In the genomic region with DNA sequence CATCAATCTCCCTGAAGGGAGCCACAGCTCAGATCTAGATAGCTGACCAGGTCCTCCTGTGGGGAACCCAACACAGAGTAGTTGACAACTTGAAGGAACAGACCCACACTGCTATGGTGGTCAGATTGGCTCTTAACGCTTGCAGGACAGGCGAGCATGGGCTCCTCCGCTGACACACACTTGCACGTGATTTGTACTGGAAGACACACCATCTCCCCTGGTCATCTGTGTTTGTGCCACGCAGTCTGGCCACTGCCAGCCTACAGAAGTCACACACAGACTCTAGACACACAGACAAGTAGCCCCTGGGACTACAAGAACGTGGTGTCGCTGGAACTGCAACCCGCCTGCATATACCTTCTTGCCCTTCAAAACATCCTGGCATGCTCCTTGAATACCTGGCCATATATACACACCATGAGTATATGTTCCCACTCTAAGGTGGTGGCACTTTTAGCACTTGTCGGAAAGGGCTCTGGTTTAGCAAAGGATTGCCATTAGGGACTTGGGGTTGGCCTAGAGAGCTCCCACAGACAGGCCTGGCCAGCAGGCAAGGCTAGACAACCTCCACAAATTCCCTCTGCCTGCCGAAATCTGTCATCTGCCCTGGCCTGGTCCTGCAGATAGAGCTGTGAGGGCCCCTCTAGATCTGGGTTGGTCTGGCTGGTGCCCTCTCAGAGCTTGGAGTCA, we compare ENCODE assay signal across 8 mouse cellular contexts. TPM values are rescaled to one million over a fixed set of nuclear protein-coding genes. Genes with fewer than 3 reads are reported as not detected.
DNase-seq lines count a peak whose midpoint lies in the region; ATAC-seq and TF ChIP-seq lines count a peak whose summit lies in the region.

No protein-coding gene starts in this region.

- peaks cover 13% of the 10 kb centered on the region; the same call in 1 of the 2 replicates for H3K36me3 ChIP-seq in lung, embryonic 14.5 days (ENCODE audit: insufficient read depth)
- H3K36me3 ChIP-seq in embryonic facial prominence, embryonic 11.5 days (replicated peaks; ENCODE audit: control insufficient read depth, insufficient read depth, low read depth, low read length) = no peaks in the 10 kb centered on the region
- 0 out of 2 replicates have a peak, but pooled peaks cover 5% of the 10 kb centered on the region for H3K36me3 ChIP-seq in intestine, postnatal 0 days (ENCODE audit: control insufficient read depth, insufficient read depth)
- H3K36me3 ChIP-seq in neural tube, embryonic 15.5 days = no peaks in the 10 kb centered on the region

- WGBS in lung, embryonic 14.5 days = 53% methylated on average over 10 of the region's 10 CpGs
- WGBS in embryonic facial prominence, embryonic 11.5 days = 29% methylated on average over 10 of the region's 10 CpGs
- WGBS in intestine, postnatal 0 days = 57% methylated on average over 10 of the region's 10 CpGs
- WGBS in neural tube, embryonic 15.5 days = 46% methylated on average over 10 of the region's 10 CpGs

- TF ChIP-seq CTCF in lung, embryonic 14.5 days (IDR thresholded peaks at IDR 0.05; ENCODE audit: low read depth) = no peak
- TF ChIP-seq CTCF in intestine, postnatal 0 days (IDR thresholded peaks at IDR 0.05; ENCODE audit: low read depth) = no peak

- no peak for DNase-seq in lung, embryonic 14.5 days
- no peak for DNase-seq in lung, adult 18-20 months
- DNase-seq in embryonic facial prominence, embryonic 11.5 days (ENCODE audit: low spot score) = no peak
- DNase-seq in c-Kit-positive CD71-positive TER-119-positive erythroid progenitor cells, embryonic 14.5 days (ENCODE audit: low spot score) = no peak
- no peak for DNase-seq in adrenal gland, adult 8-10 months
- DNase-seq in right cerebral cortex, postnatal 36 days (ENCODE audit: low spot score in 2 of 2) = no peak

- H3K4me2 ChIP-seq in lung, embryonic 14.5 days = peak overlapping the region; percentile 89
- H3K4me2 ChIP-seq in embryonic facial prominence, embryonic 11.5 days (ENCODE audit: low read depth, low read length) = peak overlapping the region; percentile 96
- H3K4me2 ChIP-seq in intestine, postnatal 0 days (replicated peaks; ENCODE audit: low read depth) = peak overlapping the region; percentile 98
- peak overlapping the region; percentile 98 for H3K4me2 ChIP-seq in neural tube, embryonic 15.5 days

- no peaks in the 10 kb centered on the region for H3K9me3 ChIP-seq in lung, embryonic 14.5 days (ENCODE audit: low read depth, low read length)
- H3K9me3 ChIP-seq in embryonic facial prominence, embryonic 11.5 days (replicated peaks; ENCODE audit: control insufficient read depth, low read length) = no peaks in the 10 kb centered on the region
- H3K9me3 ChIP-seq in intestine, postnatal 0 days (ENCODE audit: control insufficient read depth) = no peaks in the 10 kb centered on the region
- H3K9me3 ChIP-seq in neural tube, embryonic 15.5 days (replicated peaks) = no peaks in the 10 kb centered on the region

- no peak for ATAC-seq in lung, embryonic 14.5 days (ENCODE audit: insufficient read depth)
- ATAC-seq in embryonic facial prominence, embryonic 11.5 days (replicated peaks; ENCODE audit: insufficient number of reproducible peaks, low FRiP score, low TSS enrichment, low read depth) = no peak
- no peak for ATAC-seq in intestine, postnatal 0 days
- ATAC-seq in neural tube, embryonic 15.5 days (ENCODE audit: low FRiP score) = no peak

- peak overlapping the region; percentile 93; the same call in 1 of the 2 replicates for H3K27ac ChIP-seq in lung, embryonic 14.5 days (ENCODE audit: low read depth)
- no peak overlapping the region for H3K27ac ChIP-seq in embryonic facial prominence, embryonic 11.5 days (replicated peaks; ENCODE audit: low read depth, low read length)
- H3K27ac ChIP-seq in intestine, postnatal 0 days (ENCODE audit: low read depth, low read length) = no peak overlapping the region
- peak overlapping the region; percentile 83 for H3K27ac ChIP-seq in neural tube, embryonic 15.5 days (replicated peaks)

- H3K27me3 ChIP-seq in lung, embryonic 14.5 days (ENCODE audit: insufficient read depth, low read length) = peaks cover 22% of the 10 kb centered on the region
- peaks cover 87% of the 10 kb centered on the region for H3K27me3 ChIP-seq in embryonic facial prominence, embryonic 11.5 days (ENCODE audit: control insufficient read depth, insufficient read depth, low read length)
- peaks cover 41% of the 10 kb centered on the region for H3K27me3 ChIP-seq in intestine, postnatal 0 days (replicated peaks; ENCODE audit: control insufficient read depth, insufficient read depth, low read length)
- peaks cover 83% of the 10 kb centered on the region for H3K27me3 ChIP-seq in neural tube, embryonic 15.5 days (replicated peaks)

- peaks cover 27% of the 10 kb centered on the region for H3K4me1 ChIP-seq in lung, embryonic 14.5 days (ENCODE audit: insufficient read depth)
- H3K4me1 ChIP-seq in embryonic facial prominence, embryonic 11.5 days (ENCODE audit: control insufficient read depth, insufficient read depth, low read length) = no peaks in the 10 kb centered on the region; the same call in none of the 2 replicates
- H3K4me1 ChIP-seq in intestine, postnatal 0 days (replicated peaks; ENCODE audit: control insufficient read depth, insufficient read depth, low read length) = no peaks in the 10 kb centered on the region
- peaks cover 53% of the 10 kb centered on the region for H3K4me1 ChIP-seq in neural tube, embryonic 15.5 days

- H3K9ac ChIP-seq in lung, embryonic 14.5 days = peak overlapping the region; percentile 99
- H3K9ac ChIP-seq in embryonic facial prominence, embryonic 11.5 days (replicated peaks; ENCODE audit: low read length) = peak overlapping the region; percentile 87
- peak overlapping the region; percentile 78 for H3K9ac ChIP-seq in intestine, postnatal 0 days (ENCODE audit: low read depth, low read length)
- peak overlapping the region; percentile 75 for H3K9ac ChIP-seq in neural tube, embryonic 15.5 days (replicated peaks)

- H3K4me3 ChIP-seq in lung, embryonic 14.5 days (ENCODE audit: low read depth, low read length) = peak overlapping the region; percentile 74
- H3K4me3 ChIP-seq in embryonic facial prominence, embryonic 11.5 days (ENCODE audit: low read depth, low read length) = peak overlapping the region; percentile 63
- H3K4me3 ChIP-seq in intestine, postnatal 0 days (ENCODE audit: low read depth, low read length) = peak overlapping the region; percentile 65
- H3K4me3 ChIP-seq in neural tube, embryonic 15.5 days (replicated peaks) = peak overlapping the region; percentile 58

RNA-seq across cellular contexts. Expression of a gene that starts 1.6 kb away (rescaled TPM):
- 42.3 and 44.1 TPM in 2 replicates for polyA plus RNA-seq in lung, embryonic 14.5 days (2014; fragmentation: Nextera tagmentation; extraction: Ambion mirVana)
- polyA plus RNA-seq in embryonic facial prominence, embryonic 11.5 days (2014; fragmentation: Nextera tagmentation; extraction: Ambion mirVana) = 5.9 and 6.8 TPM in 2 replicates
- polyA plus RNA-seq in intestine, postnatal 0 days (2015; fragmentation: Nextera tagmentation; extraction: Ambion mirVana) = 11.2 and 12.0 TPM in 2 replicates
- polyA plus RNA-seq in neural tube, embryonic 15.5 days (2015; fragmentation: Nextera tagmentation; extraction: Ambion mirVana) = 60.3 and 70.5 TPM in 2 replicates
- total RNA-seq in adrenal gland, adult 8-10 months (2022) = 100 to 1,000 TPM in 3 of 4 experiments, 10 to 100 TPM in 1; 99.6 to 150 (median 117) TPM

RNA-seq across cellular contexts. Expression of a gene that starts 24.0 kb away (rescaled TPM):
- polyA plus RNA-seq in lung, embryonic 14.5 days (2014; fragmentation: Nextera tagmentation; extraction: Ambion mirVana) = 4.5 and 4.6 TPM in 2 replicates
- 3.6 and 3.8 TPM in 2 replicates for polyA plus RNA-seq in embryonic facial prominence, embryonic 11.5 days (2014; fragmentation: Nextera tagmentation; extraction: Ambion mirVana)
- polyA plus RNA-seq in intestine, postnatal 0 days (2015; fragmentation: Nextera tagmentation; extraction: Ambion mirVana) = 1.9 and 2.2 TPM in 2 replicates
- 15.7 and 17.2 TPM in 2 replicates for polyA plus RNA-seq in neural tube, embryonic 15.5 days (2015; fragmentation: Nextera tagmentation; extraction: Ambion mirVana)
- total RNA-seq in adrenal gland, adult 8-10 months (2022) = 10 to 100 TPM; 11.2 to 14.9 (median 12.5) TPM

RNA-seq across cellular contexts. Expression of a gene that starts 32.7 kb away (rescaled TPM):
- 44.2 and 45.0 TPM in 2 replicates for polyA plus RNA-seq in lung, embryonic 14.5 days (2014; fragmentation: Nextera tagmentation; extraction: Ambion mirVana)
- polyA plus RNA-seq in embryonic facial prominence, embryonic 11.5 days (2014; fragmentation: Nextera tagmentation; extraction: Ambion mirVana) = 41.5 and 42.3 TPM in 2 replicates
- polyA plus RNA-seq in intestine, postnatal 0 days (2015; fragmentation: Nextera tagmentation; extraction: Ambion mirVana) = 36.3 and 37.6 TPM in 2 replicates
- 44.3 and 45.1 TPM in 2 replicates for polyA plus RNA-seq in neural tube, embryonic 15.5 days (2015; fragmentation: Nextera tagmentation; extraction: Ambion mirVana)
- total RNA-seq in adrenal gland, adult 8-10 months (2022) = 10 to 100 TPM; 63.6 to 68.4 (median 66.2) TPM

RNA-seq across cellular contexts. Expression of a gene that starts 41.9 kb away (rescaled TPM):
- 118 and 123 TPM in 2 replicates for polyA plus RNA-seq in lung, embryonic 14.5 days (2014; fragmentation: Nextera tagmentation; extraction: Ambion mirVana)
- polyA plus RNA-seq in embryonic facial prominence, embryonic 11.5 days (2014; fragmentation: Nextera tagmentation; extraction: Ambion mirVana) = 79.6 and 88.2 TPM in 2 replicates
- polyA plus RNA-seq in intestine, postnatal 0 days (2015; fragmentation: Nextera tagmentation; extraction: Ambion mirVana) = 67.8 and 74.2 TPM in 2 replicates
- polyA plus RNA-seq in neural tube, embryonic 15.5 days (2015; fragmentation: Nextera tagmentation; extraction: Ambion mirVana) = 71.3 and 98.0 TPM in 2 replicates
- 100 to 1,000 TPM; 107 to 125 (median 111) TPM for total RNA-seq in adrenal gland, adult 8-10 months (2022)

RNA-seq across cellular contexts. Expression of a gene that starts 48.1 kb away (rescaled TPM):
- polyA plus RNA-seq in lung, embryonic 14.5 days (2014; fragmentation: Nextera tagmentation; extraction: Ambion mirVana) = 886 and 920 TPM in 2 replicates
- 815 and 826 TPM in 2 replicates for polyA plus RNA-seq in embryonic facial prominence, embryonic 11.5 days (2014; fragmentation: Nextera tagmentation; extraction: Ambion mirVana)
- 474 and 507 TPM in 2 replicates for polyA plus RNA-seq in intestine, postnatal 0 days (2015; fragmentation: Nextera tagmentation; extraction: Ambion mirVana)
- polyA plus RNA-seq in neural tube, embryonic 15.5 days (2015; fragmentation: Nextera tagmentation; extraction: Ambion mirVana) = 730 and 802 TPM in 2 replicates
- total RNA-seq in adrenal gland, adult 8-10 months (2022) = 100 to 1,000 TPM; 629 to 719 (median 673) TPM

Comparison
In these comparisons a context has a peak if more than half of its experiments do, and no peak if none do; other contexts are left out.
1. H3K27ac ChIP-seq: peak in lung, embryonic 14.5 days (single experiment) and neural tube, embryonic 15.5 days (single experiment); none in embryonic facial prominence, embryonic 11.5 days (single experiment) and intestine, postnatal 0 days (single experiment).
2. Peak in every context shown above with its lines, with median percentiles within 50 percentile points of each other: H3K4me2 ChIP-seq, H3K4me3 ChIP-seq and H3K9ac ChIP-seq.